27 mouse cellular contexts compared by ENCODE assay signal in genomic region chr5:35006599-35006998, GRCm38 (mm10). TPM values are rescaled to one million over a fixed set of nuclear protein-coding genes. Genes with fewer than 3 reads are reported as not detected.
DNase-seq lines count a peak whose midpoint lies in the region; ATAC-seq and TF ChIP-seq lines count a peak whose summit lies in the region.
"Had no signal": no experiment of that assay in that cellular context is flagged by ENCODE, and none has a peak within 500 bp of the region (broad histone marks: within the 10 kb centered on the region; RNA-seq: fewer than 3 reads in every experiment).

No protein-coding gene starts in this region.

- H3K4me2 ChIP-seq in stomach, postnatal 0 days (replicated peaks; ENCODE audit: low read depth), result no peak overlapping the region
- H3K4me2 ChIP-seq: embryonic facial prominence, embryonic 13.5 days; forebrain, embryonic 12.5 days; forebrain, embryonic 15.5 days; heart, embryonic 13.5 days; hindbrain, embryonic 14.5 days had no signal

- H3K4me1 ChIP-seq in megakaryocyte, embryonic 14.5 days, result peaks cover 93% of the 10 kb centered on the region
- no peaks in the 10 kb centered on the region for H3K4me1 ChIP-seq in stomach, postnatal 0 days (replicated peaks; ENCODE audit: control insufficient read depth, insufficient read depth)
- H3K4me1 ChIP-seq: forebrain, embryonic 12.5 days had no signal

- no peaks in the 10 kb centered on the region for H3K27me3 ChIP-seq in megakaryocyte, embryonic 14.5 days (replicated peaks)
- H3K27me3 ChIP-seq in stomach, postnatal 0 days (ENCODE audit: control insufficient read depth, insufficient read depth, low read length), result no peaks in the 10 kb centered on the region
- H3K27me3 ChIP-seq: embryonic facial prominence, embryonic 13.5 days; forebrain, embryonic 12.5 days; forebrain, embryonic 15.5 days; heart, embryonic 13.5 days had no signal

- no peak overlapping the region for H3K9ac ChIP-seq in stomach, postnatal 0 days (ENCODE audit: low read length)
- H3K9ac ChIP-seq: embryonic facial prominence, embryonic 13.5 days; forebrain, embryonic 12.5 days; forebrain, embryonic 15.5 days; heart, embryonic 13.5 days; hindbrain, embryonic 14.5 days had no signal

- peak overlapping the region; percentile 59 for H3K4me3 ChIP-seq in megakaryocyte, embryonic 14.5 days (replicated peaks)
- H3K4me3 ChIP-seq in stomach, postnatal 0 days (ENCODE audit: low read depth, low read length), result no peak overlapping the region
- H3K4me3 ChIP-seq: embryonic facial prominence, embryonic 10.5 days; embryonic facial prominence, embryonic 13.5 days; erythroblast, embryonic 14.5 days; forebrain, embryonic 12.5 days; forebrain, embryonic 15.5 days; heart, adult 2 months; heart, embryonic 10.5 days; heart, embryonic 13.5 days had no signal

- no peak for ATAC-seq in megakaryocyte, adult 5-6 weeks (ENCODE audit: poor library complexity, severe bottlenecking)
- peak; percentile 68 for ATAC-seq in stomach, postnatal 0 days (ENCODE audit: low FRiP score, low TSS enrichment)
- ATAC-seq: CD4-positive, CD25-positive, alpha-beta regulatory T cell, adult 4 months; forebrain, embryonic 15.5 days had no signal

- no peak for TF ChIP-seq CTCF in stomach, postnatal 0 days (IDR thresholded peaks at IDR 0.05; ENCODE audit: low read depth)

- TF ChIP-seq EP300 in stomach, postnatal 0 days (optimal IDR thresholded peaks at IDR 0.05), result no peak

- no peaks in the 10 kb centered on the region for H3K9me3 ChIP-seq in megakaryocyte, embryonic 14.5 days
- no peaks in the 10 kb centered on the region for H3K9me3 ChIP-seq in stomach, postnatal 0 days (ENCODE audit: control insufficient read depth, low read length)
- H3K9me3 ChIP-seq: embryonic facial prominence, embryonic 10.5 days; embryonic facial prominence, embryonic 13.5 days; forebrain, embryonic 12.5 days; forebrain, embryonic 15.5 days; heart, embryonic 10.5 days; heart, embryonic 13.5 days had no signal

- DNase-seq in lung, postnatal 14 days, result peak; percentile 26
- DNase-seq in stomach, postnatal 0 days (ENCODE audit: low spot score), result no peak
- DNase-seq in cerebellum, adult 11 months, result no peak
- no peak for DNase-seq in spleen, postnatal 10 days (ENCODE audit: low spot score in 2 of 2)
- DNase-seq: adrenal gland, adult 2 months; adrenal gland, postnatal 14 days; cerebellum, adult 11-12 months; cerebellum, adult 8-10 months; cerebellum, postnatal 10 days; cerebellum, postnatal 36 days; embryo, embryonic 11 days; gastrocnemius, postnatal 25 days; heart, adult 2 months; heart, postnatal 14 days; heart, postnatal 4 days had no signal

- H3K27ac ChIP-seq in stomach, postnatal 0 days (replicated peaks), result no peak overlapping the region
- H3K27ac ChIP-seq: embryonic facial prominence, embryonic 10.5 days; embryonic facial prominence, embryonic 13.5 days; forebrain, embryonic 12.5 days; forebrain, embryonic 15.5 days; heart, adult 2 months; heart, embryonic 10.5 days; heart, embryonic 13.5 days; hindbrain, embryonic 14.5 days had no signal

- 46% methylated on average over 2 of the region's 2 CpGs for WGBS in stomach, postnatal 0 days

- H3K36me3 ChIP-seq in megakaryocyte, embryonic 14.5 days (replicated peaks; ENCODE audit: low read length), result peaks cover 75% of the 10 kb centered on the region
- peaks cover 2% of the 10 kb centered on the region; the same call in 1 of the 2 replicates for H3K36me3 ChIP-seq in stomach, postnatal 0 days (ENCODE audit: control insufficient read depth, insufficient read depth, low read length)
- H3K36me3 ChIP-seq: forebrain, embryonic 15.5 days had no signal

RNA-seq across cellular contexts. Expression of gene Hgfac, which starts 34.7 kb away (rescaled TPM):
- polyA plus RNA-seq in megakaryocyte, embryonic 14.5 days (2012; ENCODE audit: insufficient read depth, low replicate concordance), result 11.0 and 19.7 TPM in 2 replicates
- total RNA-seq in megakaryocyte, adult 5-6 weeks (2015), result not detected in 2 replicates
- 0.44 TPM in 1 of 2 replicates, not detected in the other for total RNA-seq in megakaryocyte, adult 5-6 weeks (2017)
- polyA plus RNA-seq in stomach, postnatal 0 days (2015; fragmentation: Nextera tagmentation; extraction: Ambion mirVana), result 1.6 and 2.5 TPM in 2 replicates

RNA-seq across cellular contexts. Expression of gene Dok7, which starts 50.0 kb away (rescaled TPM):
- 1.1 and 4.5 TPM in 2 replicates for polyA plus RNA-seq in megakaryocyte, embryonic 14.5 days (2012; ENCODE audit: insufficient read depth, low replicate concordance)
- not detected in 2 replicates for total RNA-seq in megakaryocyte, adult 5-6 weeks (2015)
- not detected in 2 replicates for total RNA-seq in megakaryocyte, adult 5-6 weeks (2017)
- 0.72 and 1.0 TPM in 2 replicates for polyA plus RNA-seq in stomach, postnatal 0 days (2015; fragmentation: Nextera tagmentation; extraction: Ambion mirVana)
- polyA plus RNA-seq: CD4-positive, CD25-positive, alpha-beta regulatory T cell, adult 4 months; erythroblast, embryonic 14.5 days; hindbrain, embryonic 11.5 days had no signal

RNA-seq across cellular contexts. Expression of gene Rgs12, which starts 57.4 kb away (rescaled TPM):
- 37.1 and 38.7 TPM in 2 replicates for polyA plus RNA-seq in megakaryocyte, embryonic 14.5 days (2012; ENCODE audit: insufficient read depth, low replicate concordance)
- 5.7 and 8.5 TPM in 2 replicates for total RNA-seq in megakaryocyte, adult 5-6 weeks (2015)
- total RNA-seq in megakaryocyte, adult 5-6 weeks (2017), result 6.2 and 7.1 TPM in 2 replicates
- polyA plus RNA-seq in stomach, postnatal 0 days (2015; fragmentation: Nextera tagmentation; extraction: Ambion mirVana), result 12.7 and 14.2 TPM in 2 replicates
